Mouse (Mus musculus) retina, postnatal 1 day (tissue): ENCODE results near the gene Taf5l.
"Not testable (repeated sequence)": the region's sequence is repeated elsewhere in the genome, so short reads cannot be mapped to it uniquely, and the experiment has no call there.

ENCODE experiments used
- DNase-seq: peaks from one replicate; pipeline ENCODE4 v3.0.0-alpha.2; 2012

Gene Taf5l

DNA sequence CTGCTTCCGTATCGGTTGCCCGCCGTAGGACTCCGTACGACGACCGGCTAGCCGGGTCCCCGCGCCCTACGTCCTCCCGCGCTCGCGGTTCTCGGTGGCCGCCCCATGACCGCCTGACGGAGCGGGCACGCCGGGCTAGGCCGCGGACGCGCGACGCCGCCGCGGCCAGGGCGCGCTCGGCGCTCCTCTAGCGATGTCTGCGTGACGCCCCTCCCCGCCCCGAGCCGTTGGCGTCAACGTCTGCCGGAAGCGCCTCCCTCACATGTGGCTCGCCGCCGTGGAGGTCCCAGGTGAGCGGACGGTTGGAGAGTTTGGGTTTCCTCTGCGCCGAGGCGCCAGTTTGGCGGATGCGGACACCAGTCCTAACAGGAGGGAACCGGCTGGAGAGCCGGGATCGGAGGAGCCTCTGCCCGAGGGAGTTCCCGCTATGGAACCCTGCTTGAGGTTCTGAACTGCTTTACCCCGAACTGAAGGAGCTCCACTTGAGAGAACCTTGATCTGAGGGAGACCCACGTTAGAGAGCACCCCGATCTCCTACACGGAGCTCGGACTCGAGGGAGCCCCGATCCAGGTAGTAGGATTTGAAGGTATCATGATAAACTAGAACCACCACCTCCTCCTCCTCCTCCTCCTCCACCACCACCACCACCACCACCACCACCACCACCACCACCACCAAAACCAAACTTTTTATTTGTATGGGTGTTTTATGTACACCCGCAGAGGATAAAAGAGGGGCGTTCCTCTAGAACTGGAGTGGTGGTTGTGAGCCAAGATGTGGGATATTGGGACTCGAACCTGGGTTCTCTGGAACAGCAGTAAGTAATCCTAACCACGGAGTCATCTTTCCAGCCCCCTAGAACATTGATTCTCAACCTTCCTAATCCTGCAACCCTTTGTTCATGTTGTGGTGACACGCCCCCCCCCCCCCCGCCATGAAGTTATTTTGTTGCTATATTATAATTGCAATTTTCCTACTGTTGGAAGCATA lies at the start of gene Taf5l, which contains the start of gene Urb2:
Gene Taf5l, minus strand, starts transcription at position 161 of the 991 bp plus-strand sequence.
Gene Urb2, plus strand, starts transcription at position 272 of the 991 bp plus-strand sequence.
- peak; percentile 94 for DNase-seq

DNA sequence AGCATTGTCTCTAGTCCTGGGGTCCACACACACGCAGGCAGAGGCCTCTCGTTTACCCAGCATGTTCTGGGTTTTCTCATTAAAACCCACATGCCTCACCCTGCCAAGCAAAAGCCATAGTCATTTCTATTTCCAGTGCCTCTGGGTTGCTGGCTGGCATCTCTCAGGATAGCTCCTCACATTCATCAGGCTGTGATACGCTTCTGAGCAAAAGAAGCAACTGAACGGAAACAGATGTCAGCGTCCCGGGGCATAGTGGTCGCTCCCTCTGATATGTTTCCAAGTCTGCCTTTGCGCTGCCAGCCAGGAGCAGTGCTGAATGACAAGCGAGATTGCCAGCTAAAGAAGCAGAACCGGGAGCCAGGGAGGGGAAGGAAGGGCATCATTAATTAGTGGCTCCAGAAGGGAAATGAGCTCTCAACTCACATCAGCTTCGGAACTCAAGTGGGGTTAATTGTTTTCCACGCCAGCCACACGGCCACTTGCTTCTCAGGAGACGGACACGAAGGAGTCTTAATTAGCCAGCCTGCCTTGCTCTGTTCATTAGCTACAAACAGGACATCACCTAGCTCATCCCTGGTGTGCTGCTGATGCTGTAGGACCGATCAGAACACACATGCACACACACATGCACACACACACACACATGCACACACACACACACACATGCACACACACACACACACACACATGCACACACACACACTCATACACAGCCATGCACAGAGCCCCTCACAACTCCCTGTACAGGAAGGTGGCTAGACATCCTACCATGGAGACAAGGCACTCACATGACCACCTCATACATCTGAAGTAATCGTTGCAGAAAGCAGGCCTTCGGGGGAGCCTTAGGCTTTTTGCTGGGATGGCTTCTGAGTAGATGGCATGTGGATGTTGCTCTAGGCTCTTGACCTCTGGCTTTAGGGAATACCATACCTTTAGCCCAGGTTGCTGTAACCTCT lies 49.4 kb upstream of the Taf5l start:
- peak; percentile 66 for DNase-seq

DNA sequence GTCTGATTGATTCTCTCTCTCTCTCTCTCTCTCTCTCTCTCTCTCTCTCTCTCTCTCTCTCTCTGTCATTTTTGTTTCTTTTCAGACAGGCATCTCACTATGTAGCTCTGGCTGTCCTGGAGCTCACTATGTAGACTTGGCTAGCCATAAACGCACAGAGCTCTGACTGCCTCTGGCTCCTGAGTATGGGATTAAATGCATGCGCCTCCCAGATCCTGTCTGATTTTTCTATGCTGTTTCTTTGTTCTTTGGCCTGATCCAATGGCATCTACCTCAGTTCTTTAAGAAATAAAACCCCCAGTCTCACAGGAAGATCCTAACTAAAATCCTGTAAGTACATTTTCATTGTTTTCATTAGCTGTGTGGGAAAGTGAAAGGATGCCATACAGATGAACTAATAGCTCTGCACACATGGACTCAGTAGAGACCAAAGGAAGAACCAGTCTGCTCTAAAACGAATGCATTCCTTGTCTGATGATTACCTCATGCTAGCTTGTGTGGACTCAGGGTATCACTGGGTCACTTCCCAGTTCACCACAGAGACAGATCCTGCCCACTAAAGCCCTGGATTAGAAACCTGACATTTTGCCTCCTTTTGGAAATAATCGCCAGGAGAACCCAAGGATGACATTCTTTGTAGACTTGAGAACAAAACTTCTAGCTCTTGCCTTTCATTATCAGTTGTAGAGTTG lies 46.0 kb upstream of the Taf5l start:
- DNase-seq = no peak

DNA sequence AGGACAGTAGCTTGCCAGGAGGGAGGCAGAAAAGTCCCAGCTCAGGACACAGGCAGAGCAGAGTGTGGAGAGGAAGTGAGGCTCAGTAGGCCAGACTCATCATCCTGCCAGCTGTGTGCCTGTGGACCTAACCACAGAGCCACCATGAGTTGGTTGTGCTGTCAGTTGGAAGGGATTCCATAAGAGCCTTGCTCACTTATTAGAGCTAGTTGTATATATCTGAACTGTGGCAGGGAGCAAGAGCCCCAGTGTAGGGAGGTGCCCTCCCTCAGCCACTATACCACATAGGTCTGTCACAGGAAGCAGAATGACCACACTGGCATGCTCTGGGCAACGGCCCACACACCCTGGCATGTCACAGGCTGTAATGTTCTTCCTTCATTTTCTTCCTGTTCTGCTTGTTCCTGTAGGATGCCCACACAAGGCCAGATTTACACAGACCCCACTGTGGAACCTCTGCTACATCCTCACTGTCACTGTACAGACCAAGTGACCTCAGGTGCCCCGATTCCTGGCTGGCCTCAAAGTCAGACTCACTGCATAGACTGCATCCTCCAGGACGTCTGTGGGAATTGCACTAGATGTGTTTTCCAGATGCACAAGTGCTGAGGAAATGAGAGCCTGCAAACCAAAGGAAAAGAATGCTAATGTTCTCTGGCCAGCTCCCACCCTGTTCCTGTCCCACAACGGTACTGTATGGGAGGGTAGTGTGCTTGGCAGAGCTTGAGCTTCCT lies 45.3 kb upstream of the Taf5l start:
- DNase-seq = no peak

DNA sequence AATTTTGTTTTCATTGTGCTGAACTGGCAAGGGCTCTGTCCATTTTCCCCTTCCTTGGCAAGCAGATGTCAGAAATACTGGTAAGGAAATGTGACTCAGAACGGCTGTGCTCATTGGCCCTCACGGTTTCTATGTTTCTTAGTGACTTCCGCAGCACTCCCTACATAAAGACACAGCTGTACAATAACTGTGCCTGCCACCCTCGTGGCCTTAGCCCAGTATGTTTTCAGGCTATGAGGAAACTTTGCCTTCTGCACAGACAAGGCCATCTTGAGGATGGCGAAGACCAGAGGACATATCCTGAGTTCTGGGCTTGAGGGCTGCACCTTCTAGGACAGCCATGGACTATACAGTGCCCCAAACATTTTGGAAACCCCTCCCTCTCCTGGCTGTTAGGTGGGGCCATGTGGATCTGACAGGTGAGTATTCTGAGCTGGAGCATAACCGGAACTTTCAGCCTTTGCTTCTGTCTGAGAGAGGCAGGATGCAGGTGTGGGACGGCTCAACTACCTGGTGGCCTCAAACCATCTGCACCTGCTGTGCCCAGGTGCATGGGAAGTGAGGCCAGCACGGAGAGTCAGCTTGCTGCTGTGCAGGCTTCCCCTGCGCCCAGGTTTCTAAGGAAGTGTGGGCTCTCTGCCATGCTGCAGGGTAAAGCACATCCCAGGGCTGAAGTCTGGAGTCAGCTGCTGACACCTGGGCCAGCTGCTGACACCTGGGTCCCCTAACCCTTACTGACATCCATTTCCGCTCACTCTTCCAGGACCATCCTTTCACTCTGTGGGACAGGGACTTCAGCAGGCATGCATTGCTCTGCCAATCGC lies 35.8 kb upstream of the Taf5l start:
- DNase-seq = no peak

DNA sequence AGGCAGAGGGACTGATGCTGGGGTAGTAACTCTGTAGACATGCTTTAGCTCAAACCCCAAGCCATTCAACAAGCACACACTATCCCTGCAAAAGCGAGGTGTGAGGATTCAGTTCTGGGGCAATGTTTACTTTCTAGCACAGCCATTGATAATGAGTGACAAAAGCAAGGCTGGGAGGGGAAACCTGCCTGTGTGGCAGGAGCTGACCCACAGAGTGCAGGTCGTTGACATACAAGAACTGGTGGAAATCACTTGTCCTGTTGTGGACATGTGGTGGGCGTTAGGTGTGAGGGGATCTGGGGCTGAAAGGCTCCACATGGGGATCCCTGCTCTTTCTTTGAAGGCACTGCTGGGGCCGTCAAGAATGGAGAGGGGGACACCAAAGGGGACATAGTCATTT lies 31.4 kb upstream of the Taf5l start:
- no peak for DNase-seq

DNA sequence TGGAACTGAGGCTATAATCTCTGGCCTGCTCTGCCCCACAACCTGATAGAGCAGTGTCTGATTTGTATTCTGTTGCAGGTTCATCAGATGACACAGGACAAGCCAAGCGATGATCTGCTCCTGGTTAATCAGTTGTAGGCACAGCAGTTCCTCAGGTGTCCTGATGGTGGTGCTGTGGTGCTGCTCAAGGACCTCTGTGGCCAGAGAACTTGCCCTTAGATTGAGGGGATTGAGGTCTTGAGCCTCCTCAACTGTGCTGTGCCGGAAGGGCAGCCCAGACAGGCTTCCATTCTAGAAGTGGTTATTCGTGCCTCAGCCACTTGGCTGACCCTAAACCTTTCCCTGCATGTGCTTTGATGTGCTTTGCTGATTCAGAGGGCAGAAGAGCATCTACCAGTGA lies 30.9 kb upstream of the Taf5l start:
- peak; percentile 77 for DNase-seq

DNA sequence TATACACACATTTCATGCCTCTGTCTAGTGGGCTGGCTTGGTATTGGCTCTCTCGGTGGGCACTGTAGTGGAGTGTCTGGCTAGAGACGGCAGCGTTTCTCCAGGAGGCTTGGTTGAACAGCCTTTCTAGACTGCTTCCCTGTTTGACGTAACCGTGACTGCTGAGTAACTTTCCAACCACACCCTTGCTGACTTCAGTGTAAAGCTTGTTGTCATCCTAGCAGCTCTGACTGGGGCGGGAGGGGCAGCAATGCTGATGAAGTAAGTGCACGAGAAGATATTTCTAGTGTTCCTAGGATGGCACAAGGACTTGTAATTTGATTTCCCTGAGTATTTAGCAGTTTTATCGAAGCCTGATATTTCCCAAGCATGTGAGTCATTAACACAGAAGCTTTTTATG lies 24.7 kb upstream of the Taf5l start:
- no peak for DNase-seq

DNA sequence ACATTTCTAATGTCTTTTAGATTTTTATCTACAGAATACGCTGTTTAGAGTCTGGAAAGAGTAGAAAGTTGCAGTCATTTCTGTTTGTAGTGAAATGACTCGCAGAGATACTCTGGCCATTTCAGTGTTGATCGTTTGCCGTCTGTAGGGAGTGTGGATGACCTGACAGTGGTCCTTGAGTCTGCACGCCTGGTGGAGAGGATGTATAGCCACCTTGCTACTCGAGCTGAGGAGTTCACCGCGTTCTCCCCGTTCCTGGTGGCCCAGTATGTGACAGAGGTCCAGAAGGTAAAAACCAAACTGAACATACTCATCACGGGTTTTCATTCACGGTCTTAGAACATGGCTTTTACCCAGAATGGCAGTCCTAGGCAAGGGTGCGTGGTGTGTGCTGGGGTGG lies 23.7 kb upstream of the Taf5l start:
- DNase-seq = no peak

DNA sequence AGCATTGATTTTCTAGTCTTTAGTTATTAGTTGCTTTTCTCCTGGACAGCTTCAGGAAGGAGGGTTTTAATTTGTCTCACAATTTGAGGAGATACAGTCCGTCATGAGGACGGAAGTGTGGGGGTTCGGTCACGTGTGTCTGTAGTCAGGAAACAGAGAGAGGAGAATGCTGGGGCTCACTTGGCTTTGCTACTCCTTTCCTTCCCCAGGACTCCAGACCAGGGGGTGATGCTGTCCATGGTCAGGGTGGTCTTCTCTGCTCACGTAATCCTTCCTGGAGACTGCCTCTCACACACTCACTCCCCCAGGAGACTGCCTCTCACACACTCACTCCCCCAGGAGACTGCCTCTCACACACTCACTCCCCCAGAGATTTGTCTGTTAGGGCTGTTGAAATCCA lies 23.2 kb upstream of the Taf5l start:
- DNase-seq = no peak

DNA sequence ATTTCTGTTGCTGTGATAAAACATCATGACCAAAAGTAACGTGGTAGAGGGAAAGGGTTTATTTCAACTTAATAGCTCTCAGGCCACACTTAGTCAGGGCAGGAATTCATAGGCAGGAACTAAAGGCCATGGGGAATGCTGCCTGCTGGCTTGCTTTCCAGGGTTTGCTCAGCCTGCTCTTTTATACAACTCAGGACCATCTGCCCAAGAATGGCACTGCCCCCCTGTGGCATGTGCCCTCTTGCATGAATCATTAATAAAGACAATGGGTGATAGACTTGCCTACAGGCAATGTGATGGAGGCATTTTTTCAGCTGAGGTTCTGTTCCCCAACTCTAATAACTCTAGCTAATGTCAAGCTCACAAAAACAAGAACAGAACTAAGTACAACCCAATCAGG lies 21.0 kb upstream of the Taf5l start:
- peak; percentile 32 for DNase-seq

DNA sequence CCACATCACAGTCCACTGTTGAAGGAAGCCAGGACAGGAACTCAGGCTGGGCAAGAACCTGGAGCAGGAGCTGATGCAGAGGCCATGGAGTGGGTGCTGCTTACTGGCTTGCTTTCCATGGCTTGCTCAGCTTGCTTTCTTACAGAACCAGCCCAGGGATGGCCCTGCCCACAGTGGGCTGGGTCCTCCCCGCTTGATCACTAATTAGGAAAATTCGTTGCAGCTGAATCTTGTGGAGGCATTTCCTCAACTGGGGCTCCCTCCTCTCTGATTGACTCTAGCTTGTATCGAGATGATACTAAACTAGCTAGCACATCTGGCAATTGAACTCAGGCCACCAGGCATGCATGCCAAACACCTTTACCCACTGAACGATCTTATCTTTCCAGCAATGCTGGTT lies 18.2 kb upstream of the Taf5l start:
- DNase-seq = no peak

DNA sequence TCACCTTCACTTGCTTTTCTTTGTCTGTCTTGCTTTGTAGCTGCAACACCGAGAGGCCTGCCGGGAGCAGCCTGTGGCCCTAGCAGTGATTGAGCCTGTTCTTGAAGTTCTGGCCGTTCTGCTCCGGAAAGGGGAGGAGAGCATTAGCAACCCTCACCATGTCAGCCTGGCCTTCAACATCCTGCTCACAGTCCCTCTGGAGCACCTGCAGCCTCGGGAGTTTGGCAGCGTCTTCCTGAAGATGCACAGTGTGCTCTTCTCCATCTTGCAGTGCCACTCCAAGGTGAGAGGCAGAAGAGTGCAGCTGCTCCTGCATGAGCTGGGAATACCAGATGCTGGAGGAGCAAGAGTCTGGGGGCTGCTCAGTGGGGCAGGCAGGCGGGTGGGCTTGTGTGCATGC lies 16.9 kb upstream of the Taf5l start:
- DNase-seq = no peak

DNA sequence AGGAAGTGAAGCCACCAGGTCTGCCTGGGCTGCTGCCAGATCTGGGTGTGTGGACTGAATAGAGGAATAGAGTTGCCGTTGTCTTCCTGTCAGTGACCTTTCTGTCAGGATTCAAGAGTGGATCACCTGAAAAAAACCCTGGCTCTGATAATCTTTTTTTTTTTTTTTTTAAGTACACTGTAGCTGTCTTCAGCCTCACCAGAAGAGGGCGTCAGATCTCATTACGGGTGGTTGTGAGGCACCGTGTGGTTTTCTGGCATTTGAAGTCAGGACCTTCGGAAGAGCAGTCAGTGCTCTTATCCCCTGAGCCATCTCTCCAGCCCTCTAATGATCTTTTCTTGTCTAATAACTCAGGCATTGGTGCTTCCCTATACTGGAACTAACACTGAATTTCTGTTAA lies 12.2 kb upstream of the Taf5l start:
- DNase-seq = no peak

DNA sequence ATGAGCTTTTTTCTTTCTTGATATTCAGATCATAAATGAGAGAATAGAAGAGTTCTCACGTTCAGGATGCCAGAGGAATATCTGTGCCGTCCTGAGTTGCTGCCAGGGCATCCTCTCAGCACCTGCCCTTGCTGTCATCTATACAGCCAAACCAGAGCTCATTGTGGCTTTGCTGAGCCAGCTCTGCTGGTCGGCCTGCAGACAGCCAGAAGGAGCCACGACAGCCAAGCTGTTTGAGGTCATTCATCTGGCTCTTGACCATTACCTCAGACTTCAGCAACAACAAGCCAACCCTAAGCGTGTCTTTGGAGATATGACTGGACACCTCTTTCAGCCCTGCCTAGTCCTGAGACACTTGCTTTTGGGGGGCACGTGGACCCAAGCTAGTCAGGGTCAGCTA lies 6.6 kb upstream of the Taf5l start:
- DNase-seq = no peak

DNA sequence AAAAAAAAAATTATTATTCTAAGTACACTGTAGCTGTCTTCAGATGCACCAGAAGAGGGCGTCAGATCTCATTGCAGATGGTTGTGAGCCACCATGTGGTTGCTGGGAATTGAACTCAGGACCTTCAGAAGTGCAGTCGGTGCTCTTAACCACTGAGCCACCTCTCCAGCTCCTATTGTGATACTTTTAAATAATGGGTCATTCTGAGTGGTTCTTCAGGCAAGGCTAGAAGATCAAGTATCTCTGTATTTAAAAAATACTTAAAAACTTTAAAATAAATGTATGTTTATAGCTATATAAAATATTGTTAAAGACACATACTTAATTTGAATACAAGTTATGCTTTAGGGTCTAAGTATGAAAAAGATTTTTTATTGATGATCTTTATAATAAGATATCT lies 5.1 kb upstream of the Taf5l start:
- not testable (repeated sequence) for DNase-seq

DNA sequence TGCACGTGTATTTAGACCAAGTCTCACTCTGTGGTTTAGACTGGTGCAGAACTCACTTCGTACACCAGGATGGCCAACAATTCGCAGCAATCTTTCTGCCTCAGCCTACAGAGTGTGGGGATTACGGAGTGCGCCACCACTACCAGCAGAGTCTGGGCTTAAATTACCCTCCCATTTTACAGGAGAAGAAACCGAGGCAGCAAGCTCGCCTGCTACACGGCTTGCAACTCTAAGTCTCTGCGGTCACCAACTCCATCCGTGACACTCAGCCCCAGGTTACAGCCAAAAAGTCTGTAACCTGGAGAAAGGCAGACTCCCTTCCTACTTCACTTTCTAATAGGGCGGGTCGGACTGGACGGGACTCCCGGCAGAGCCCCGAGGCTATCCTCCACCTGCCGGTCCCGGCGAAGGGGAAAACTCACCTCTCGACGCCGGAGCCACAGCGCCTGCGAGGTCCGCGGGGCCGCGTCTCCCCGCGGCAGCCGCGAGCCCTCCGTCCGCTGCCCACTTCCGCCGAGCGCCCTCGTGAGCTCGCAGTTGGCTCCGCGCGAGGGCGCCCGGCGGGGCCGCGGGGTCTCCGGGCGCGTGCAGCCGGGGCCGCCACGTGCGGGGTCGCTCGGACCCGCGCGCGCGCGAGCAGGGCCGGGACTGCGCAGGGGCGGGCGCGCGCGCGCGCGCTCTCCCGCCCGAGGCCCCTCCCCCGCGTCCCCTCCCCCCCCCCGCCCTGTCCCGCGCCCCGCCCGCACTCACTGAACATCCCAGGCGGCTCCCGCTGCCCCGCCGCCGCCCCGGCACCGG lies 559 bp downstream of the Taf5l start:
- peak; percentile 91 for DNase-seq

DNA sequence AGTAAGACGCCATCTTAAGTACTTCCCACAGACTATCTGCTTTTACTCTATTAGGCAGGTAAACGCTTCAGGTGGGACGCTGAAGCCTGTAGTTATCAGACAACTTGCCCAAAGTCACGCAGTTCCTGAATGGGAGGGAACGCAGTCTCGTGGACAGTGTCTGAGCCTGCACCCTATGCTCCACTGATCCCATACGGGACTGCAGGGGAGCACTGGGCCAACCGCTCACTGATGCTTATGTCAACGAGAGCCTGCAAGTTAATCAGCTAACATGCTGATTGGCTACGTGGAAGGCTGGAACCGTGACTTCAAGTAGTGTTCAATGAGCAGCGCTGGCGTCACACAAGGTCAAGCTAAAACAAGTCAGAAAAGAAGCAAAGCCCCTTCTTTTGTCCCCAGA lies 1.4 kb downstream of the Taf5l start:
- peak; percentile 14 for DNase-seq

DNA sequence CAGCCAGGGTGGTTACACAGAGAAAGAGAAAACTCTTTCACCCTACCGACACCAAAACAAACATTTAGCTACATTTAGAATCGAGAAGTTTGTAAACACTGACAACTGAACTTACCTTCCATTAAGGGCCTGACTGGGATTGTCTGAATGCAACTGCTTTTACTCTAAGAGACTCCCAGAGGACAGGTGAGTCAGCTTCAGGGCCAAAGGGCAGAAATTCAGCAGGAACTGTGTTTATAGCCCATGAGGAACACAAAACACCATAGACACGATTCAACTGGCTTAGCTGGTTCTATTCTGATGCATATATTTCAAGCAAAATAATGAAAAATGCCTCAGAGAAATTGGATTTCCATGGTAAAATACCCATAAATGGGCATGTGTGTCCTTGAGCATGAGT lies 6.4 kb downstream of the Taf5l start:
- DNase-seq = no peak

DNA sequence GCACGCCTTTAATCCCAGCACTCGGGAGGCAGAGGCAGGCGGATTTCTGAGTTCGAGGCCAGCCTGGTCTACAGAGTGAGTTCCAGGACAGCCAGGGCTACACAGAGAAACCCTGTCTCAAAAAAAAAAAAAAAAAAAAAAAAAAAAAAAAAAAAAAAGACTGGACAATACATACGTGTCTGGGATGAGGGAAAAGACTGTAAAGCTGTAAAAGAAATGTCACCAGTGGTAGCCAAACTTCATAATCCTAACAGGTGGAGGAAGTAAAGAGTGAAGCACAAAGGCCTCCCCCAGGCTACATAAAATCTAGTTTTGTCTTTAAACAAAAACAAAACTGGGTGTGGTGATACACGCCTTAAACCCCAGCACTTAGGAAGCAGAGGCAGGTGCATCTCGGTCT lies 6.9 kb downstream of the Taf5l start:
- DNase-seq = not testable (repeated sequence)
